ENCODE assay signal across 9 mouse cellular contexts in the genomic region with DNA sequence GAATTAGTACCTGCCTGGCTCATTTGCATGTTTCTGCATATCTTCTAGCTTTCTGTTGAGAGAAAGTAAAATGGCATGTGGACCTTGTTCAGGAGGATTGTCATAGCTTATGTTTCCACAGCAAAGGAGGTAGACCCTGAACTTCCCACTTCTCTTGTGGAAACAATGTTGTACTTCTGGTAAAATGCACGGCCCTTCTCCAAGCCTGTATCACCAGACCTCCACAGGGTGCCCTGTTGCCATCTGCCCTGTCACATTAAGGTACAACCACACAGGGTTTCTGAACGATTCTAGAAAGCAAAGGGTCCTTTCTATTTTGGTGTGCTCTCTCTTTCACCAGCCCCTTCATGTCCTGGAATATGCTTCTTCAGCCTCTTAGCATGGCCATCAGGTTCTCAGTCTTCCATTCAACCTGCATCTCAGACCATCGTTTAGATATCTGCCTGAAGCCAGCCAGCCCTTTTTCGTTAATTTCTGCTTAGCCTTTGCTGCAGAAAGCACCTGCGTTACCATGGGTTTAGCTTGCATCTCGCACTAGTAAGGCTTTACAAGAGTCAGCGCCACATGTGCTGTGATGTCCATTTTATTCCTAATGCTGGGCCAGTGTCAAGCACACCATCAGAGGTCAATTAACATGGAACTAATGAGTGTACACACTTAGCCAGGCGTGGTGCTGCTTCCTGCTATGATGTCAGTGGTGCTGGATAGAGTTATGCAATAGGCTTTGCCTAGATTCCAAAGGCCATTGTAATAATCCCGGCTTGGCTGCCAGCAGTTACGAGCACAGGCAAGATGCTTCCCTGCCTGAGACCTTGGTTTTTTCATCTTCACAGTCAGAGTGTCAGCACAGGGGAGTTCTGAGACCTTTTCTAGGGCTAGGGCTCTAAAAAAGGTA.
DNase-seq lines count a peak whose midpoint lies in the region; ATAC-seq lines count a peak whose summit lies in the region.
"Had no signal": no experiment of that assay in that cellular context is flagged by ENCODE, and none has a peak within 500 bp of the region (broad histone marks: within the 10 kb centered on the region; RNA-seq: fewer than 3 reads in every experiment).

No protein-coding gene starts in this region.

- no peak overlapping the region for H3K4me2 ChIP-seq in midbrain, embryonic 11.5 days
- H3K4me2 ChIP-seq in midbrain, embryonic 13.5 days (replicated peaks) = no peak overlapping the region
- H3K4me2 ChIP-seq: limb, embryonic 15.5 days had no signal

- 75% methylated on average over 10 of the region's 10 CpGs for WGBS in midbrain, embryonic 11.5 days
- 75% methylated on average over 10 of the region's 10 CpGs for WGBS in midbrain, embryonic 13.5 days

- H3K4me3 ChIP-seq in midbrain, embryonic 11.5 days (ENCODE audit: low read depth, low read length) = no peak overlapping the region
- no peak overlapping the region for H3K4me3 ChIP-seq in midbrain, embryonic 13.5 days (replicated peaks)
- H3K4me3 ChIP-seq: limb, embryonic 15.5 days had no signal

- DNase-seq in midbrain, embryonic 11.5 days (ENCODE audit: low spot score, missing footprints) = peak; percentile 82
- DNase-seq in cerebellum, adult 8-10 months = peak; percentile 36
- DNase-seq in heart, adult 9 months (ENCODE audit: low spot score in 2 of 2) = peak; percentile 65 to 81
- DNase-seq in retina, embryonic 14.5 days (ENCODE audit: low spot score) = peak; percentile 34
- DNase-seq in layer of hippocampus, postnatal 14 days (ENCODE audit: low spot score in 2 of 2) = no peak
- DNase-seq in right cerebral cortex, adult 2 months (ENCODE audit: low spot score in 2 of 2) = no peak
- DNase-seq in thymus, postnatal 36 days = no peak

- H3K4me1 ChIP-seq in midbrain, embryonic 11.5 days (ENCODE audit: control insufficient read depth, insufficient read depth, low read length) = no peaks in the 10 kb centered on the region
- no peaks in the 10 kb centered on the region for H3K4me1 ChIP-seq in midbrain, embryonic 13.5 days (replicated peaks)

- no peak overlapping the region for H3K27ac ChIP-seq in midbrain, embryonic 11.5 days (ENCODE audit: low read depth, low read length)
- no peak overlapping the region for H3K27ac ChIP-seq in midbrain, embryonic 13.5 days
- H3K27ac ChIP-seq: limb, embryonic 15.5 days had no signal

- no peak for ATAC-seq in midbrain, embryonic 11.5 days (ENCODE audit: low FRiP score)
- ATAC-seq in midbrain, embryonic 13.5 days = no peak

- H3K9ac ChIP-seq in midbrain, embryonic 11.5 days (ENCODE audit: low read length) = no peak overlapping the region
- H3K9ac ChIP-seq in midbrain, embryonic 13.5 days (replicated peaks) = no peak overlapping the region
- H3K9ac ChIP-seq: limb, embryonic 15.5 days had no signal

- no peaks in the 10 kb centered on the region for H3K9me3 ChIP-seq in midbrain, embryonic 11.5 days (ENCODE audit: control insufficient read depth, low read length)
- no peaks in the 10 kb centered on the region for H3K9me3 ChIP-seq in midbrain, embryonic 13.5 days
- H3K9me3 ChIP-seq: limb, embryonic 15.5 days had no signal

- no peaks in the 10 kb centered on the region for H3K36me3 ChIP-seq in midbrain, embryonic 11.5 days (ENCODE audit: control insufficient read depth, insufficient read depth, low read length)
- H3K36me3 ChIP-seq in midbrain, embryonic 13.5 days = no peaks in the 10 kb centered on the region
- H3K36me3 ChIP-seq: limb, embryonic 15.5 days had no signal

- H3K27me3 ChIP-seq in midbrain, embryonic 11.5 days (ENCODE audit: control insufficient read depth, insufficient read depth, low read length) = no peaks in the 10 kb centered on the region
- H3K27me3 ChIP-seq in midbrain, embryonic 13.5 days = no peaks in the 10 kb centered on the region
- H3K27me3 ChIP-seq: limb, embryonic 15.5 days had no signal

Comparison
In these comparisons a context has a peak if more than half of its experiments do, and no peak if none do; other contexts are left out.
1. DNase-seq: peak in midbrain, embryonic 11.5 days (single experiment), cerebellum, adult 8-10 months (single experiment), heart, adult 9 months (2 of 2) and retina, embryonic 14.5 days (single experiment); none in layer of hippocampus, postnatal 14 days (0 of 2), right cerebral cortex, adult 2 months (0 of 2) and thymus, postnatal 36 days (0 of 2).